Mouse (Mus musculus) liver, postnatal 0 days (tissue): Measurements from ENCODE around the gene Mknk1. TPM values are rescaled to one million over a fixed set of nuclear protein-coding genes. Genes with fewer than 3 reads are reported as not detected.
A peak's percentile ranks its signal among the peaks of the same experiment; 100 is the strongest.

Source experiments
- ATAC-seq: fragments of 200-750 bp; cut with Nextera tagmentation; 2 replicates; pipeline ENCODE4 v1.8.0; 2017; ENCODE audit warnings: mild to moderate bottlenecking, moderate library complexity
- DNase-seq: peaks from one replicate; pipeline ENCODE4 v3.0.0-alpha.2; 2016
- H3K27ac ChIP-seq: fragments of 300-500 bp; sonication (generic); 2 replicates; pipeline ENCODE4 v1.5.1; 2014; ENCODE audit warnings: antibody characterized with exemption, moderate library complexity, mild to moderate bottlenecking, low read depth
- H3K27me3 ChIP-seq: fragments of 300-500 bp; sonication (generic); 2 replicates; pipeline ENCODE4 v1.6.1; 2014; ENCODE audit warnings: low read length, control low read depth, mixed read lengths; ENCODE audit not compliant: insufficient read depth
- H3K36me3 ChIP-seq: fragments of 300-500 bp; sonication (generic); replicated peaks from 2 replicates; pipeline ENCODE4 v1.6.1; 2014; ENCODE audit warnings: mild to moderate bottlenecking, control low read depth, low read length, moderate library complexity, mixed read lengths; ENCODE audit not compliant: insufficient read depth
- H3K4me1 ChIP-seq: fragments of 300-500 bp; sonication (generic); 2 replicates; pipeline ENCODE4 v1.6.1; 2014; ENCODE audit warnings: antibody characterized with exemption, mild to moderate bottlenecking, control low read depth; ENCODE audit not compliant: insufficient read depth
- H3K4me2 ChIP-seq: fragments of 300-500 bp; sonication (generic); 2 replicates; pipeline ENCODE4 v1.6.1; 2014; ENCODE audit warnings: low read depth, mild to moderate bottlenecking, low read length, moderate library complexity, mixed read lengths
- H3K4me3 ChIP-seq: fragments of 300-500 bp; sonication (generic); 2 replicates; pipeline ENCODE4 v1.5.1; 2014; ENCODE audit warnings: low read depth, low read length
- H3K9ac ChIP-seq: fragments of 300-500 bp; sonication (generic); replicated peaks from 2 replicates; pipeline ENCODE4 v1.6.1; 2014; ENCODE audit warnings: mild to moderate bottlenecking, moderate library complexity
- H3K9me3 ChIP-seq: fragments of 300-500 bp; sonication (generic); 2 replicates; pipeline ENCODE4 v1.6.1; 2016; ENCODE audit warnings: mild to moderate bottlenecking, control low read depth, low read length, mixed read lengths
- CTCF ChIP-seq: sonication (generic); IDR thresholded peaks from 2 replicates; pipeline ENCODE4 v1.5.1; 2016; ENCODE audit warnings: antibody characterized with exemption, low read depth
- EP300 ChIP-seq: IDR thresholded peaks from 2 replicates; pipeline ENCODE4 v1.6.1; 2016; ENCODE audit warnings: antibody characterized with exemption, low read depth, mild to moderate bottlenecking
- WGBS: fragments of 180-500 bp; shearing (Covaris S2); extraction: QIAGEN DNeasy Blood & Tissue Kit; methylation state at CpG from one replicate; pipeline ENCODE4 v1.1.7; 2014; ENCODE audit not compliant: insufficient replicate concordance; 5-methylcytosine and 5-hydroxymethylcytosine counted together
- polyA plus RNA-seq: library from polyadenylated mRNA; unstranded; fragments of >200 nt; fragmentation: Nextera tagmentation; extraction: Ambion mirVana; gene quantifications from 2 replicates; pipeline ENCODE4 v1.2.1, GENCODE M21; 2015

Gene Mknk1
- polyA plus RNA-seq, 1 experiment from 2014 or later: 37.0 TPM

GRCm38 (mm10) chr4:115848990-115849677 is 10.1 kb downstream of the Mknk1 start:
- Histone ChIP-seq H3K4me3 (peak overlapping the region; percentile 5; the same call in 1 of the 2 replicates), H3K27ac (peak overlapping the region; percentile 86), H3K4me1 (peaks cover 47% of the 10 kb centered on the region), H3K27me3 (no peaks in the 10 kb centered on the region), H3K36me3 (peaks cover 70% of the 10 kb centered on the region), H3K9me3 (no peaks in the 10 kb centered on the region), H3K4me2 (peak overlapping the region; percentile 54), H3K9ac (peak overlapping the region; percentile 17)
- TF ChIP-seq CTCF (no peak), EP300 (peak; percentile 98)
- peak; percentile 98 for ATAC-seq
- 20% methylated on average over 8 of the region's 8 CpGs for WGBS
- peak; percentile 72 for DNase-seq

GRCm38 (mm10) chr4:115850111-115850510 is 11.1 kb downstream of the Mknk1 start:
- no peak for ATAC-seq
- DNase-seq: no peak
- no peaks in the 10 kb centered on the region for H3K27me3 ChIP-seq
- no peak overlapping the region for H3K9ac ChIP-seq
- peak overlapping the region; percentile 54 for H3K4me2 ChIP-seq
- H3K36me3 ChIP-seq: peaks cover 72% of the 10 kb centered on the region
- peak overlapping the region; percentile 86 for H3K27ac ChIP-seq
- H3K4me1 ChIP-seq: peaks cover 51% of the 10 kb centered on the region
- no peak overlapping the region for H3K4me3 ChIP-seq
- WGBS: 58% methylated on average over 2 of the region's 2 CpGs
- TF ChIP-seq EP300 (no peak), CTCF (no peak)
- no peaks in the 10 kb centered on the region for H3K9me3 ChIP-seq

- no peak overlapping the region for H3K4me2 ChIP-seq
- H3K9me3 ChIP-seq: no peaks in the 10 kb centered on the region
- no peak overlapping the region for H3K9ac ChIP-seq
- peaks cover 72% of the 10 kb centered on the region for H3K36me3 ChIP-seq
- DNase-seq (no peak), ATAC-seq (no peak)
- H3K4me1 ChIP-seq: peaks cover 56% of the 10 kb centered on the region
- no peaks in the 10 kb centered on the region for H3K27me3 ChIP-seq
- H3K27ac ChIP-seq: 0 out of 2 replicates have a peak overlapping the region, but pooled peaks have one; percentile 46
- no peak for TF ChIP-seq EP300
- TF ChIP-seq CTCF: no peak
- no peak overlapping the region for H3K4me3 ChIP-seq
- WGBS: 44% methylated on average over 2 of the region's 2 CpGs
Measured at GRCm38 (mm10) chr4:115850631-115851030, 11.6 kb downstream of the Mknk1 start.

- peaks cover 69% of the 10 kb centered on the region for H3K36me3 ChIP-seq
- DNase-seq (no peak), ATAC-seq (no peak)
- H3K4me2 ChIP-seq: no peak overlapping the region
- H3K27ac ChIP-seq: no peak overlapping the region
- H3K4me3 ChIP-seq: no peak overlapping the region
- TF ChIP-seq EP300 (no peak), CTCF (no peak)
- no peaks in the 10 kb centered on the region for H3K9me3 ChIP-seq
- 75% methylated on average over 6 of the region's 6 CpGs for WGBS
- H3K9ac ChIP-seq: no peak overlapping the region
- peaks cover 63% of the 10 kb centered on the region for H3K4me1 ChIP-seq
- H3K27me3 ChIP-seq: no peaks in the 10 kb centered on the region
Measured at GRCm38 (mm10) chr4:115851569-115851968, 12.6 kb downstream of the Mknk1 start.

- Histone ChIP-seq H3K36me3 (peaks cover 74% of the 10 kb centered on the region), H3K4me1 (peaks cover 40% of the 10 kb centered on the region), H3K4me2 (no peak overlapping the region), H3K9ac (no peak overlapping the region), H3K27ac (no peak overlapping the region), H3K9me3 (no peaks in the 10 kb centered on the region), H3K27me3 (no peaks in the 10 kb centered on the region), H3K4me3 (no peak overlapping the region)
- WGBS: 41% methylated on average over 6 of the region's 6 CpGs
- no peak for ATAC-seq
- TF ChIP-seq EP300 (no peak), CTCF (no peak)
- DNase-seq: no peak
Measured at GRCm38 (mm10) chr4:115855100-115855499, 16.1 kb downstream of the Mknk1 start.

GRCm38 (mm10) chr4:115855609-115856008 is 16.6 kb downstream of the Mknk1 start:
- Histone ChIP-seq H3K9me3 (no peaks in the 10 kb centered on the region), H3K36me3 (peaks cover 74% of the 10 kb centered on the region), H3K27me3 (no peaks in the 10 kb centered on the region), H3K4me1 (peaks cover 35% of the 10 kb centered on the region), H3K4me2 (peak overlapping the region; percentile 46; the same call in 1 of the 2 replicates), H3K4me3 (no peak overlapping the region), H3K27ac (no peak overlapping the region), H3K9ac (no peak overlapping the region)
- DNase-seq: no peak
- no peak for ATAC-seq
- TF ChIP-seq EP300: no peak
- no peak for TF ChIP-seq CTCF
- WGBS: 78% methylated on average over 4 of the region's 4 CpGs

GRCm38 (mm10) chr4:115856282-115856681 is 17.3 kb downstream of the Mknk1 start:
- Histone ChIP-seq H3K4me3 (no peak overlapping the region), H3K9me3 (no peaks in the 10 kb centered on the region), H3K4me1 (peaks cover 29% of the 10 kb centered on the region), H3K27me3 (no peaks in the 10 kb centered on the region), H3K27ac (peak overlapping the region; percentile 44), H3K9ac (peak overlapping the region; percentile 9; the same call in 1 of the 2 replicates), H3K36me3 (peaks cover 76% of the 10 kb centered on the region), H3K4me2 (peak overlapping the region; percentile 46)
- ATAC-seq (peak; percentile 81), DNase-seq (peak; percentile 41)
- 66% methylated on average over 4 of the region's 4 CpGs for WGBS
- peak; percentile 67; the same call in 1 of the 2 replicates for TF ChIP-seq EP300
- no peak for TF ChIP-seq CTCF
